Comparison of ENCODE assay signal across 8 mouse cellular contexts in genomic region chr1:178317275-178318001, GRCm38 (mm10). TPM values are rescaled to one million over a fixed set of nuclear protein-coding genes. Genes with fewer than 3 reads are reported as not detected.
DNase-seq lines count a peak whose midpoint lies in the region; ATAC-seq lines count a peak whose summit lies in the region.

No protein-coding gene starts in this region.

- no peak for DNase-seq in heart, postnatal 25 days (ENCODE audit: low spot score)
- peak; percentile 65 for DNase-seq in MN1 (ENCODE audit: low spot score)
- peak; percentile 9 for DNase-seq in midbrain, embryonic 10.5 days (ENCODE audit: low spot score)
- DNase-seq in right cerebral cortex, postnatal 14 days, result no peak
- no peak for DNase-seq in adrenal gland, adult 18-20 months (ENCODE audit: low spot score in 2 of 2)
- no peak for DNase-seq in cerebellum, adult 18-20 months

- H3K4me3 ChIP-seq in heart, embryonic 15.5 days, result peak overlapping the region; percentile 81
- peak overlapping the region; percentile 82 for H3K4me3 ChIP-seq in forebrain, embryonic 16.5 days (replicated peaks; ENCODE audit: low read length)
- peak overlapping the region; percentile 69 for H3K4me3 ChIP-seq in midbrain, embryonic 10.5 days

- peaks cover 12% of the 10 kb centered on the region for H3K36me3 ChIP-seq in heart, embryonic 15.5 days
- peaks cover 4% of the 10 kb centered on the region for H3K36me3 ChIP-seq in forebrain, embryonic 16.5 days (ENCODE audit: control insufficient read depth, insufficient read depth)
- H3K36me3 ChIP-seq in midbrain, embryonic 10.5 days, result peaks cover 24% of the 10 kb centered on the region

- intact Hi-C loops in heart, postnatal 25 days (cut with DNase I), result loop anchor here (1.0 to 2.0 kb wide), 2 partner anchors 51 to 89 kb away; partner anchors contain the start of gene Efcab2

- no peaks in the 10 kb centered on the region for H3K9me3 ChIP-seq in heart, embryonic 15.5 days (replicated peaks)
- H3K9me3 ChIP-seq in forebrain, embryonic 16.5 days (ENCODE audit: control insufficient read depth, low read length), result no peaks in the 10 kb centered on the region
- no peaks in the 10 kb centered on the region for H3K9me3 ChIP-seq in midbrain, embryonic 10.5 days (replicated peaks)

- H3K9ac ChIP-seq in heart, embryonic 15.5 days, result peak overlapping the region; percentile 83
- H3K9ac ChIP-seq in forebrain, embryonic 16.5 days (replicated peaks; ENCODE audit: low read depth, low read length), result peak overlapping the region; percentile 96

- 35% methylated on average over 10 of the region's 10 CpGs for WGBS in heart, embryonic 15.5 days
- WGBS in forebrain, embryonic 16.5 days, result 29% methylated on average over 10 of the region's 10 CpGs
- 64% methylated on average over 10 of the region's 10 CpGs for WGBS in midbrain, embryonic 10.5 days

- peak overlapping the region; percentile 64 for H3K4me2 ChIP-seq in heart, embryonic 15.5 days
- peak overlapping the region; percentile 75 for H3K4me2 ChIP-seq in forebrain, embryonic 16.5 days (ENCODE audit: low read length)

- peaks cover 24% of the 10 kb centered on the region for H3K4me1 ChIP-seq in heart, embryonic 15.5 days (replicated peaks)
- peaks cover 17% of the 10 kb centered on the region for H3K4me1 ChIP-seq in forebrain, embryonic 16.5 days (replicated peaks; ENCODE audit: control insufficient read depth, insufficient read depth, low read length)
- peaks cover 34% of the 10 kb centered on the region for H3K4me1 ChIP-seq in midbrain, embryonic 10.5 days

- no peak for ATAC-seq in heart, embryonic 15.5 days (replicated peaks; ENCODE audit: insufficient number of reproducible peaks, insufficient read depth, low FRiP score, low read depth)
- ATAC-seq in forebrain, embryonic 16.5 days, result no peak

- H3K27me3 ChIP-seq in heart, embryonic 15.5 days, result no peaks in the 10 kb centered on the region
- no peaks in the 10 kb centered on the region for H3K27me3 ChIP-seq in forebrain, embryonic 16.5 days (replicated peaks; ENCODE audit: control insufficient read depth, insufficient read depth, low read length)
- H3K27me3 ChIP-seq in midbrain, embryonic 10.5 days (ENCODE audit: low read depth, poor library complexity, severe bottlenecking), result no peaks in the 10 kb centered on the region

- H3K27ac ChIP-seq in heart, embryonic 15.5 days, result peak overlapping the region; percentile 100
- peak overlapping the region; percentile 99 for H3K27ac ChIP-seq in forebrain, embryonic 16.5 days (ENCODE audit: low read length)
- peak overlapping the region; percentile 100 for H3K27ac ChIP-seq in midbrain, embryonic 10.5 days (replicated peaks)

RNA-seq across cellular contexts. Expression of gene Cox20, which starts 1.5 kb away (rescaled TPM):
- 202 and 343 TPM in 2 replicates for polyA plus RNA-seq in heart, embryonic 15.5 days (2015; fragmentation: Nextera tagmentation; extraction: Ambion mirVana)
- 100 to 1,000 TPM; 103 to 125 TPM for total RNA-seq in heart, postnatal 25 days (2021)
- 129 and 141 TPM in 2 replicates for polyA plus RNA-seq in forebrain, embryonic 16.5 days (2015; fragmentation: Nextera tagmentation; extraction: Ambion mirVana)
- 96.1 and 103 TPM in 2 replicates for polyA plus RNA-seq in midbrain, embryonic 10.5 days (2016; fragmentation: Nextera tagmentation; extraction: Ambion mirVana)
- 100 to 1,000 TPM in 1 of 2 experiments, 10 to 100 TPM in 1; 88.7 to 117 TPM for total RNA-seq in adrenal gland, adult 18-20 months (2021)

RNA-seq across cellular contexts. Expression of gene Hnrnpu, which starts 20.2 kb away (rescaled TPM):
- polyA plus RNA-seq in heart, embryonic 15.5 days (2015; fragmentation: Nextera tagmentation; extraction: Ambion mirVana), result 227 and 271 TPM in 2 replicates
- total RNA-seq in heart, postnatal 25 days (2021), result 100 to 1,000 TPM; 158 to 184 TPM
- polyA plus RNA-seq in forebrain, embryonic 16.5 days (2015; fragmentation: Nextera tagmentation; extraction: Ambion mirVana), result 261 and 340 TPM in 2 replicates
- polyA plus RNA-seq in midbrain, embryonic 10.5 days (2016; fragmentation: Nextera tagmentation; extraction: Ambion mirVana), result 440 and 471 TPM in 2 replicates
- total RNA-seq in adrenal gland, adult 18-20 months (2021), result 100 to 1,000 TPM; 341 to 383 TPM

Comparison
In these comparisons a context has a peak if more than half of its experiments do, and no peak if none do; other contexts are left out.
1. DNase-seq: peak in MN1 (single experiment) and midbrain, embryonic 10.5 days (single experiment); none in heart, postnatal 25 days (single experiment), right cerebral cortex, postnatal 14 days (single experiment), adrenal gland, adult 18-20 months (0 of 2) and cerebellum, adult 18-20 months (0 of 2).
2. Peak in every context shown above with its lines, with median percentiles within 50 percentile points of each other: H3K27ac ChIP-seq and H3K4me3 ChIP-seq.